Mouse (Mus musculus): Measurements from ENCODE around the gene Lypd4.
A peak's percentile ranks its signal among the peaks of the same experiment; 100 is the strongest.
"Not testable (repeated sequence)": the region's sequence is repeated elsewhere in the genome, so short reads cannot be mapped to it uniquely, and the experiment has no call there.

The Lypd4 gene

GRCm38 (mm10) chr7:24845181-24845580 is 24.6 kb downstream of the Lypd4 start:
- DNase-seq = no peak

GRCm38 (mm10) chr7:24844144-24844543 is 25.6 kb downstream of the Lypd4 start:
- no peak for DNase-seq

GRCm38 (mm10) chr7:24841009-24841408 is 28.7 kb downstream of the Lypd4 start:
- DNase-seq = no peak

- no peak for DNase-seq
Measured at GRCm38 (mm10) chr7:24840331-24840730, 29.4 kb downstream of the Lypd4 start.

GRCm38 (mm10) chr7:24839410-24839808 is 30.3 kb downstream of the Lypd4 start:
- no peak for DNase-seq

- DNase-seq = not testable (repeated sequence)
Measured at GRCm38 (mm10) chr7:24838732-24839409, 30.9 kb downstream of the Lypd4 start.

- peak; percentile 70 to 77 for DNase-seq
Measured at GRCm38 (mm10) chr7:24827181-24827580, 42.6 kb downstream of the Lypd4 start.

- DNase-seq = no peak
Measured at GRCm38 (mm10) chr7:24824452-24824851, 45.3 kb downstream of the Lypd4 start.

GRCm38 (mm10) chr7:24817502-24817901 is 52.2 kb downstream of the Lypd4 start:
- peak; percentile 91 to 93 for DNase-seq
